Mouse (Mus musculus): ENCODE results near the gene Trim3.

The Trim3 gene

DNA sequence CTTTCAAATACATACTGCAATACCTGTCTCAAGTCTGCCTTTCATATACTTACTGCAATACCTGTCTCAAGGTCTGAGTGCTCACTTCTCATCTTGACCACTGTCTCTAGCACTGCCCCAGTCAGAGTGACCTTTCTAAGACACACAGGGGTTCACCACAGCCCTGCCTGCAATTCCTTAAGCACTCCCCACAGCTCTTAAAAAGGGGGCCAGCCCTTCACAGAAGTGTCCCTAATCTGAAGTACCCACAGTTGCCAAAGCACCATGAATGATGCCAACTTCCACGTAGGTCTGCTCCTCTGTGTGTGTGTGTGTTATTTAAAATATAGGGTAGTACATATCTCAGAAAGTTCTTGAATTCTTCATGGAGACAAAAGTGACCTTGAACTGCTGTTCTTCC lies 21.6 kb downstream of the Trim3 start:
- in situ Hi-C loops (cut with MseI, MboI) = loop anchor here in 1 of 2 experiments (10.0 kb wide), 1 partner anchor 207 kb away; the partner anchor contains the start of genes Cnga4 and Fam160a2

DNA sequence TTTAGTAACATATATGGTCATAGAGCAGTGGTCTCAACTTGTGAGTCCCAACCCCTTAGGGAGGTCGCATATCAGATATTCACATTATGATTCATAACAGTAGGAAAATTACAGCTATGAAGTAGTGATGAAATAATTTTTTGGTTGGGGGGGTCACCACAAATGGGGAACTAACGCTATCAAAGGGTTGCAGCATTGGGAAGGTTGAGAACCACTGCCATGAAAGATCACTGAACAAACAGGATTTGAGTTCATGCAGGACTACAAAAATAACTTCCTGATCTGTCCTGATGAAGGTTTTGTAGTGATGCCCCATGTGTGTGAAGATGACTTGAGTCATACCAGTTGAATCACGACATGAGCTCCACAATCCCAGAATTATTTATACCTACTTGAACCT lies 24.9 kb downstream of the Trim3 start:
- in situ Hi-C loops (cut with MseI, MboI) = no loop called here

DNA sequence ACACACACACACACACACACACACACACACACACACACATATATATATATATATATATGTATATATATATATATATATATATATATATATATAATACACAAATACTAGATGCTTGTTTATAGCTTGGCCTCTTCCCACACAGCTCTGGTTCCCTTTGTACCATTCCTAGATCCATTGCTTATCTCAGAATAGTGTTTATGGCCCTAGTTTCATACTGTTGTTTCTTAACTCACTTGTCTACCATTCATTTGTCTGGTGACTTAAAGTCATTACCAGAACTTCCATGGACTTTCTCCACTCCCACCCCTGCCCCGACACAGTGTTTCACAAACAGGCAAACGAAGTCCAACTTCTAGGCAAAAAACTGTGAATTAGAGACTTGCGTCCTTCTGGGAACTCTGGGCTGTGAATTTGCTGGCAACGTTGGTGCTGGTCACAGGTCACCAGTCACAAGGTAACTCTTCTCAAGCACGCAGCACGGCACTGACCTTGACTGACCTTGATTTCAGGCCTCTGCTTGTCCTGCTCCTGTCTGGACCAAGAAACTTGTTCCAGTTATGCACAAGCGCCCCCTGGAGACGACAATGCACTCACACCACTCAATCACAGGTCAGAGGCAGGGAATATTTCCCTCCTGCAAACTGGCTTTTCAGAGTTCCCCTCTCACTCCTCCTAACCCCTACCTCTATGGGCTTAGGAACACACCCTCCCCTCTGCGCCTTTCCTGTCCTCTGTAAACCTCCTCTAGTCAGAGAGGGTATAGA lies 30.3 kb downstream of the Trim3 start:
- in situ Hi-C loops (cut with MseI, MboI) = loop anchor here (5.0 kb wide), 2 partner anchors 56 to 66 kb away; no protein-coding TSS in a partner anchor

DNA sequence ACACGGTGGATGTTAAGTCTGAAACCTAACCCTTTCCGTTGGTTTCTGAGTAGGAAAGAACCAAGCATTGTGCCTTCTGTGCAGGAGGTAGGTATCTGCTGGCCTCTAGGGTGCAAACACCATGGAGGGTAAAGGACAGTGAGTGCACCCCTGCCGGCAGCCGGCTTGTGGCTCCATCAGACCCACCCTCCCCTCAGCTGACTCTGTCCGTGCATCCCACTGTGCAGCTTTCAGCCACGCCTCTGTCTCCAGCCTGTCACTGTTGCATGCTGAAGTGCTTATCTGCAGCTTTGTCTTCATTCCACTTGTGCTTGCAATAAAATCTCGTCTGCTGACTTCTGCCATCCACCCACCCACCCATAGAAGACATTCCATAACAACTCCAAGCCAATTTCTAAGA lies 43.3 kb downstream of the Trim3 start:
- in situ Hi-C loops (cut with MseI, MboI) = no loop called here

DNA sequence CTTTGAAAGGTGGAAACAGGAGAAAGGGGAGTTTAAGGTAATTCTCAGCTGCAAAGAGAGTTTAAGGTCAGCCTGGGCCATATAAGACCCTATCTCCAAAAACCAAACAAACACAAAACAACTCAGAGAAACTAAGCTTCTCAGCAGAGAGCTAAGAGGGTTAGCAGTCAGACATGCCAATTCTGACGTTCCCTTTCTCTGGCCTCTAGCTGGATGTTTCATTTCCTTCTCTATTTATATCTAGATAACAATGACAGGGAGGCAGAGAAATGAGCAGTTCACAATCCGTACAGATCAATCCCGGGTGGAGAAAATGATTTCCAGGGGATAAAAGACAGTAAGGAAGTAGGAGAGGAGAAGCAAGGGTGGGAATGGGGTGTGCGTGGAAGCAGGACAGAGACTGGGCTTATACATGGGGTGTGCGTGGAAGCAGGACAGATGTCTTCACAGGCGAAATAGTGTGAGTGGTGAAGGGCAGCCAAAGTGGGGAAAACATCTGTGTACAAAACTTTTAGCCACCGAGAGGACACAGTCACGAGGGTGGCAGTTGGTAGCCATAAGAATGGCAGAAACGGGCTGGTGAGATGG lies 45.0 kb downstream of the Trim3 start:
- in situ Hi-C loops (cut with MseI, MboI) = no loop called here

DNA sequence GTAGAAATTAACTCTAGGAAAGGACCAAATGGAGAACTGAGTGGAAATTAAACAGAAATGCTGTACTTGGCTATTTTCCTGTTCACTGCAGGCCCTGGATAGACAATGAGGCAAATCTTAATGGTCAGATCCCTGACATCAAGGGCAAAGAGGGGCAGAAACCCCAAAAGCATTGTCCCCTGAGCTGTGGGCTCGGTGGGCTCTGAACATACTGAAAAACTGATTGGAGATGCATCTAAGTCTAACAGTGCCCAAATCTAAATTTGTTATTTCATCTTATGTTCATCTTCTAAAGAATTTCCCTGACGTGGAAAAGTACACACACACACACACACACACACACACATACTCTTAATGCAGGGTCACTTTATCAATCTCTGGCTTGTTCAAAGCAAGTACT lies 51.4 kb downstream of the Trim3 start:
- in situ Hi-C loops (cut with MseI, MboI) = no loop called here

DNA sequence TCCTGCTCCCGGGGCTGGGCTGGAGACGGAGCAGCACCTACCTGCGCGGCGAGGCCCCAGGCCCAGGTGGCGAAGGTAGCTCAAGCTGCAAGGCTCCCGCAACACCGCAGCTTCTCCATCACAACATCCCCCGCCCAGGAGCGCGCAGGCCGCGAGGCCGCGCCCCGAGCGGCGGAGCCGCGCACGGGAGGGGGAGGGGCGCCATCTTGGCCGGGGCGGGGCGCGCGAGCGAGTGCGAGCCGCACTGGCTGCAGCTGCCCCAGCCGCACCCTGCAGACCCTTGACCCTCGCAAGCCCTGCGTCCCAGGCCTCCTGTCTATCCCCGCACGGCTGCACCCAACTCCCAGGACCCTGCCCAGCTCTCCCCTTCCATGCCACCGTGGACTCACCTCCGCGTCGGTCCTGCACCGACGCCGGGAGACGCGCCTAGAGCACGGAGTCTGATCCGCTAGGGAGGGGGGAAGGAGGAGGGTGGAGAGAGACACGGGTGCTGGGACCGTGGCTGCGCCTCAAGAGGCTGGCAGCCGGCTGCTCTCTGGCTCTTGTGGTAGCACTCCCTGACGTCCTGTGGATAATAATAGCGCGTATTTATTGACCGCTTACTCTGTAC lies 52.2 kb downstream of the Trim3 start, which contains the start of gene Apbb1:
Apbb1 (minus strand) TSS at position 560 of the 610 bp plus-strand sequence.
- in situ Hi-C loops (cut with MseI, MboI) = no loop called here

DNA sequence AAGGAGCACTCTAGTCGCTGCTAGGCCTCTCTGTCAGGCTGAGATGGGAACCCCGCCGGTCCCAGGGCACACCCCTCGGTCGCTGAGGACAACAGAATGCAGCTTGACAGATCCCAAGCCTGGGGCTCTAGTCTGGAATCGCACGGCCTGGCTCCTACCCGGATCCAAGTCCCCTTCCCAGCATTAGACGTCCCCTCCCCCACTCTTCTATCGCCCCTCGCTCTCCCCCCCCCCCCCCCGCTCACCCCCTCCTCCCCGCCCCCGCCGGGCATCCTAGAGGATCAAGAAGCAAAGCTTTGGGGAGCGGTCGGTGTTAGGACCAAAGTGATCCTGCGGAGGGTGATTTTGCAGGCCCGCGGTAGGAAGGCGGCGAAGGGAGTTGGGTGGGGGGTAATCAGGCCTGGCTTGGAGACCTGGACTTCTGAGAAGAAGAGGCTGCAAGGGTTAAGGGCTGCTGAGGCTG lies 52.7 kb downstream of the Trim3 start:
- in situ Hi-C loops (cut with MseI, MboI) = no loop called here

DNA sequence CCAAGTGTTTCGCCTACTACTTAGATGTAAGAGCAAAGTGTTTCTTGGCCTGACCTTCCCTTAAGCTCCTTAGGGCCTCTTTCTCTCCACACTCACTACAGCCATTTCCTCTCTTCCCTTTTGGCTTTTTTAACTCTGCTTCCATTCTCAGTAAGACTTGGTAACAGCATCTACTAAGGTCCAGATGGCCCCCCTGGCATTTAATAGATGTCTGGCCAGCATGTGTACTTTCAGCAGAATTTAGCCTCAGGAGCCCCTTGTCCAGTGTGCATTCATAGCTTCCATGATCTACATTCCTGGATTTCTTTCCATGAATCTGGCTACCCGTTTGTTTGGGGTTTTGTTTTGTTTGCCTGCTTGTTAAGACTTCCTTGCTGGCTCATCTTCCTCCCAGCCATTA lies 54.9 kb downstream of the Trim3 start:
- in situ Hi-C loops (cut with MseI, MboI) = no loop called here

DNA sequence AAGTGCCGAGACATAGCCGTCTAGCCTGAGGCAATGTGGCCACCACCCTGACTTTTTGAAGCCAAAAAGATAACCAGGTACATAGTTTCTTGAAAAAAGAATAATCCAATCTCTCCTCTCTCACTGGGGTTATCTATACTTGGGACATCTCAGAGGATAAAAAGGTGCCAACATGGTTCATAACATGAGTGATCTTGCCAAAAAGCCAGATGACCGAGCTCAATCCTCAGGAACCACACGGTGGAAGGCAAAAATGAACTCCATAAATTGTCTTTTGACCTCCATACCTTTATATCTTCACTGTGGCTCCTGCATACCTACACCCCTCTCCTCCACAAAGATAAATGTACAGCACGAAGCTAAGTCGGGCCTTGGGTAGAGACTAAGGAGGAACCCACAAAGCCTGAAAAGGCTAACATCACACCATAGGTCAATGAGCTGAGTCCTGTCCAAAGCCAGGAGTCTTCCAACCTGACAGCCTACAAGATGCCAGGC lies 55.9 kb downstream of the Trim3 start:
- in situ Hi-C loops (cut with MseI, MboI) = no loop called here

DNA sequence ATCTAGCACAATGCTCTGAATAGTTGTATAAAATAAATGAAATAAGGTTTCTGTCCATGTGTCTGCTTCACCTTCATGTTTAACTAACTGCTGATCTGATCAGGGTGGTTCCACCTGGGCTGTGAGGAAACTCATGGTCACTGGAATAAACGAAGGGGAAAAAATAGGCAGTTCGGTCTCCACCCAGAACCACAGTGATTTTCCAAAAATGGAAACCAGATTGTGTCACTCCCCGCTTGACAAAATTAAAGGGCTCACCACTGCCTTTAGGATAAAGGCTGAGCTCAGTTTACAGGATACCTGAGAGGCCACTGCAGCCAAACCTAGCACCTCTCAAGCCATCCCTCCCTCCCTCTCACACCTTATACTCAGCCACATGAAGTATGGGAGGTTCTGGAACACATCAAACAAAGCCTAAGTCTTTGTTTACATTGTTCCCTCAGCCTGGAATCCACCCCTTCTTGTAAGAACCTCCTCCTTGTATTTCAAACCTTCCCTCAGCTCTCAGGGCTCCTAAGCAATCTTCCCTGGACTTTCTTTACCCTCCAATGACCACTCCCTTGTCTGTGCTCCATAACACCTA lies 57.1 kb downstream of the Trim3 start:
- in situ Hi-C loops (cut with MseI, MboI) = no loop called here

DNA sequence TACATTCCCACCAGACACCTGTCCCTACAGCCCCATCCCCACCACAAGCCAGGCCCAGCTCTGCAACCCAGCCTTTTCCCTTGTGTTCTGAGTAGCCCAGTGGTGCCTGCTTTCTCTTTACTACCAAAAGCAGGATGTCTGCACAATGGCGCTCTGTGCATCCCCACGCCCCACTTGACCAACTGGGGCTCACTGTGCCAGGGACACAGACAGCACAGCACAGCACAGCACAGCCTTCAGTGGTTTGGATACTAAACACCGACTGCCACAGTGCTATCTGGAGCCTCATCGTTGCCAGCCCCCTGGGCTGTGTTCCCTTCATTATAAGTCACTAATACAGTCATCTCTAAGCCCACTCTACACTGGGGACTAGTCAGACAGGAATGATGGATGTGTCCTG lies 58.8 kb downstream of the Trim3 start:
- in situ Hi-C loops (cut with MseI, MboI) = no loop called here

DNA sequence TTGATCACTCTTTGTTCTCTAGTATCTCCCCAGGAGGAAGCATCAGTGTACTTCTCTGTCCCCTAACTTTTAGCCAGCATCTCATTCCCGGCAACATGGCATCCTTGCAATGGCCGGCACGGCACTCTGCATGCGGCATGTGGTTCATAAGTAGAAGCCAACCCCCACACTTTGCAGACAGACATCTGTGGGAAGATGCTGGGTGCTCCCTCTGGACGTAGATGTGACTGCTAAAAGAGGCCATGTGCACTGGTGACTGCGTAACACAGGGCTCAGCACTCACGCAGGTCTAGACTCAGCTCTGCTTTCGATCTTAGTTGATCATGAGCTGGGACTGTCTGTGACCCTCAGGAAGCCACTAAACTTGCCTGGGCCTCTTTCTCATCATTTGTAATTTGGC lies 60.4 kb downstream of the Trim3 start:
- in situ Hi-C loops (cut with MseI, MboI) = no loop called here

DNA sequence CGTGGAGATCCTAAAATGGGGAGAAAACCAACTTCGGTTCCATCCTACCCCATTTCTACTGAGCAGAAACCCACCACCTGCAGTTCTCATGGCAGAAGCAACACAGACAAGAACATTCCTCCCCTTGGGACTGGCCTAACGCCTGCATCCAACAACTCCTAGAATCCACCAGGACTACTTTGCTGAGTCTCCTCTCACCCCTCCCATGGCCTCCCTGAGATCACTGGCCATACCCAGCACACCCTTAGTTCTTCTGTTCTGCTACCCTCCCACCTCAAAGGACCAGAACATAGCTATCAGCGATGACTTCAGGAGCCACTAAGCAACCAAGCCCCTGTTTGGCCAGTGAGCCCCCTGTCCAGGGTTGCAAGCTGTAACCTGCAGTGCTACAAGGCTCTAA lies 62.6 kb downstream of the Trim3 start:
- in situ Hi-C loops (cut with MseI, MboI) = no loop called here

DNA sequence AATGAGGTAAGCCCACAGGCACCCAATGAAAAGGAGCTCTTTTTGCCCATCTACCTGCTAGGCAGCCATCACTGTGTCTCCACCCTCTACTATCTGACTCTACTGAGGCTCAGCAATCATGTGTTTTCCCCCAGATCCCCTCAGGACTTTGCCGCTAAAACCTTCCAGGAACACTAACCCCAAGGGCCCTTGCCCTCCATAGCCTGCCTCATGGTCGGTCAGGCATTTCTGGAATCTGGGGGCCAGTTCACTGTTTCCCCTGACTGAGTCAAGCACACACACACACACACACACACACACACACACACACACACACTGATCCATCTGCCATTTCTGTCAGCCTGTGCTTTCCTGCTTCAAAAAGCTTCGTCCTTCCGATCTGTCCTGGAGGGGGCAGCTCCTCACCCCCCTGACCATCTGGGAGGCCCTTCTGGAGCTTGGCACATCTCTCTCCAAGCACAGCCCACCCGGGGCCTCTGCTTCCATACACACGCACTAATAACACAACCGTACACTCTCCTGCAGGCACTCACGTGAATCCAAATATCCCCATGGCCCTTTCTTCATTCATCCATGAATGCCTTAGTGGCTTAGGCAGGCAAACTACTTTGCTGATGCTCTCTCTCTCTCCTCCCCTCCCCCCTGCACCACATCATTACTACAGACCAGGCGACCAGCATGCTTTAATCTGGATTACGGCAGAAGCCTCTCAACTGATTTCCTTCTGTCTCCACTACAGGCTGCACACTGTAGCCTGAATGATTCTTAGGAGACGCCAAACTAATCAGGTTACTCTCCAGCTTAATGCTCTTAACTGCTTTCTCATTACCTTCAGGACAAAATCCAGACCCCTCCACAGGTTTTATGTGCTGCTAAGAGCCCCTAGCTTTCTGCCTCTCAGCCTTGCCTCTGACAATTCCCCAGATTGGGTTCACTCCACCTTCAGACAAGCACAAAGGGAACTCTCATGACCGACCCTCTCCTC lies 63.6 kb downstream of the Trim3 start:
- in situ Hi-C loops (cut with MseI, MboI) = no loop called here

DNA sequence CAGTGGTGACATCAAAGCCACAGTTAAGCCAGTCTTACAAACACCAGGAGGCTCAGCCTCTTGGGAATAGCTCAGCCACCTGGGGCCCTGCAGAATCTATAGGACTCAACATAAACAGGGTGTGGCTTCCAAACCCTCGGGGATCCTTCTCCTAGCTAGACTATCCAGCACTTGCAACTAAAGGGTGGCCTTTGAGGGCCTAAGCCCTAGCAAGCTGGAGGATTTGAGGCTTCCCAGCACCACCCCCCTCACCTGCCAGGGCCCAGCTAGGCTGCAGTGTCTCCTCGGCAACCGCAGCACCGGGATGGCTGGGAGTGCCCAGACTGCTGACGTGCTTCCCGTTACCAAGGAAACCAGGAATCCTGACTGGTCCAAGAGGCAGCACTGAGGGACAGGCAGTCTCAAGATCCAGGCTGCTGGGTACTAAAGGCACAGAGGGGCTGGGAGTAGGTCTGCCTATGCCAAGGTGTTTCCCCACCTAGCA lies 64.3 kb downstream of the Trim3 start:
- in situ Hi-C loops (cut with MseI, MboI) = no loop called here

DNA sequence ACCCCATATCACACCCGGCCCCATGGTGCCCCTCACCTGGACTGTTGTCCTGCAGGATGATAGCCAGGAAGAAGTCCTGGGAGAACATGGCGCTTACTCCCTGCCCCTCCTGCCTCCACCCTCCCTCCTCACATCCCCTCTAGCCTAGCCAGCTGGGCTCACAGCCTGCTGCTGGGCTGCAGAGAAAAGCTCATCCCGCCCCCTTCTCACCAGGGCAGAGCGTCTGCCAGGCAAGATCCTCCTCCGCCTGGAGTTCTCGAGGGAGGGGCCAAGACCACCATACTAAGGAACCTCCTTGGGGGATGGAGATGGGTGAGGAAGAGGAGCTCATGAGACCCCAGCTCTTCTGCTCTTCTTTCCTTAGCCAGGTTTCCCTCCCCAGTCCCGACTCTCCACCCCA lies 64.8 kb downstream of the Trim3 start:
- in situ Hi-C loops (cut with MseI, MboI) = no loop called here

DNA sequence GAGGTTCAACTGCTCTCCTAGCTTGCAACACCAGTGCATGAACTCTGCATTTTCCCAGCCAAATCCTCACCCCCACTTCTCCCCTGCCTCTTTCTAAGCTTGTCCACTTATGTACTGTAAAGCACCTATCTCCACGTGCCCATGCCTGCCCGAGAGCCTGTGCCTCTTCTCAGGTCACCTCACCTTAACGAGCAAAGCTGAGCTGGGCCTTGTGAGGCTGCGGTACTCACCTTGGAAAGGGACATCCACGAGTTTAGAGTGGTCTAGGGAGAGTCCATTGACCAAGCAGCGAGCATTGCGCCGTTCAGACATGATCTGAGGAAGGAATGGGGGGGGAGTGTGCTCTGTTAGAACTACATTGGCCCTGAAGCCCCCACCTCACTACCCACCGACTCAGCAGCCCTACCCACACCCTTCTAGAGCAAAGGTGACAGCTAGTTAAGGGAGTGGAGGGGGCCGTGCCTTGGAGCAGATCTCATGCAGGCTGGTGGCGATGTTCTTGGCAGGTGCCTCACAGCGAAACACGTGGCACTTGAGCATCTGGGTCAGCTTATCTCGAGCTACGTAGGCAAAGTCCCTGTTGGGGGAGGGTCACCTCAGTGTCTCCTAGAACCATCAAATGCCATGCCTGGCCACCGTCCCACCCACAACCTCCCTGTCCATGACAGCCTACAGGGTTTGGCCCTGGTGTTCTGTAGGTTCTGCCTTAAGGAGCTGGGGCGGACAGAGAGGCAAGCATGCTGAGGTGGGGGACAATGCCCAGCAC lies 68.1 kb downstream of the Trim3 start:
- in situ Hi-C loops (cut with MseI, MboI) = no loop called here

DNA sequence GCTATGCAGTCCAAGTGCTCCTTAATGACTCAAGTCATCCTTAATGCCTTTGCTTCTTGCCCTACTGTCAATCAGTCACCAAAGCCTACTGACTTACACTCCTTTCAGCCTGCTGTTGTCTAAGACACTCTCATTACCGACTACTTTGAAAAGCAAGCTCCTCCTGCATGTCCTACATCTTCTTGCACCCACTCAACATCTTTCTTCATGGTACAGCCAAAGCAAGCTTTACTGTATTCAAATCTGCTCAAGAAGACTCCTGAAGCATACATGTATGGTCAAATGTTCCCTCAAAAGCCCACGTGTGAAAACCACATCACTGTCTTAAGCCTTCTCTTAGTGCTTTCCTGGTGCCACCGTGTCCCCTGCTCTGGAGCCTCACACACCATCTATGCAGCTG lies 70.0 kb downstream of the Trim3 start:
- in situ Hi-C loops (cut with MseI, MboI) = no loop called here

DNA sequence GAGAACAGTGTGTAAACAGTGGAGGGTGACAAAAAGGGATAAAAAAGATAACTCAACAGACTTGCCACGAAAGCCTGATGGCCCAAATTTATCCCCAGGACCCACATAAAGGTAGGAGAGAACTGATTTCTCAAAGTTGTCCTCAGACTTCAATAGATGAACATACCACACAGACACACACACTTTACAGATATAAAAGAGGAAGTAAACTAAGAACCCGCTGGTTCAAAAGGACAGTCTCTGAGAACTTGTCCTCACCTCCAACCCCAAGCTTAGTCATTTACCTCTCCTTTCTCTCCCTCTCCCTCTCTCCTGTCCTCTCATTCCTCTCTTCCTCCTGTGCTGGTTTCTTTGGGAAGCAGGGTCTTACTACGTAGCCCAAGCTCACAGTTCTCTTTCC lies 71.1 kb downstream of the Trim3 start:
- in situ Hi-C loops (cut with MseI, MboI) = no loop called here
